Mouse (Mus musculus) lung, adult 2 months (tissue): ENCODE measurements around the gene Rbm39. TPM values are rescaled to one million over a fixed set of nuclear protein-coding genes. Genes with fewer than 3 reads are reported as not detected.
"Not testable (repeated sequence)": the region's sequence is repeated elsewhere in the genome, so short reads cannot be mapped to it uniquely, and the experiment has no call there.

ENCODE experiments used
- DNase-seq: peaks from one replicate; pipeline ENCODE4 v3.0.0; 2022
- H3K4me1 ChIP-seq: fragments of 200-500 bp; 2 replicates; pipeline ENCODE4 v1.6.1; 2011; ENCODE audit warnings: low read length; ENCODE audit not compliant: control insufficient read depth, insufficient read depth
- H3K4me3 ChIP-seq: fragments of 200-500 bp; replicated peaks from 2 replicates; pipeline ENCODE3; 2011; ENCODE audit warnings: low read depth, mild to moderate bottlenecking, control low read depth, low read length; ENCODE audit errors: extremely low read depth
- CTCF ChIP-seq: fragments of 200-500 bp; IDR thresholded peaks from 2 replicates; pipeline ENCODE4 v1.5.1; 2011; ENCODE audit warnings: mild to moderate bottlenecking, low read length, control low read depth; ENCODE audit not compliant: insufficient read depth
- POLR2A ChIP-seq: fragments of 200-500 bp; IDR thresholded peaks from 2 replicates; pipeline ENCODE4 v1.6.1; 2011; ENCODE audit warnings: low read depth, mild to moderate bottlenecking, control low read depth, low read length, borderline replicate concordance; ENCODE audit errors: extremely low read depth
- WGBS: fragments of 180-500 bp; shearing (Covaris S2); methylation state at CpG from one replicate; pipeline ENCODE4 v1.1.7; 2018; 5-methylcytosine and 5-hydroxymethylcytosine counted together
- polyA plus RNA-seq: library from polyadenylated mRNA; depleted of rRNA; stranded (reverse); fragments of >200 nt; gene quantifications from 2 replicates; pipeline ENCODE4 v1.2.3, GENCODE M21; 2012; rRNA removed

The Rbm39 gene
- polyA plus RNA-seq, 1 experiment, result 65.2 TPM

GRCm38 (mm10) chr2:156119566-156119965 is 60.5 kb downstream of the Rbm39 start:
- Histone ChIP-seq H3K4me3 (no peak overlapping the region), H3K4me1 (no peaks in the 10 kb centered on the region)
- no peak for TF ChIP-seq CTCF
- no peak for TF ChIP-seq POLR2A
- no peak for DNase-seq

- H3K4me1 ChIP-seq, DNase-seq: not testable (repeated sequence)
- peak overlapping the region; percentile 98 for H3K4me3 ChIP-seq
- 18% methylated on average over 5 of the region's 5 CpGs for WGBS
Observed at GRCm38 (mm10) chr2:156112080-156112423, 68.0 kb downstream of the Rbm39 start.

- TF ChIP-seq CTCF, result no peak
- TF ChIP-seq POLR2A, result peak; percentile 76
- under 1% methylated on average over 70 of the region's 74 CpGs for WGBS
- Histone ChIP-seq H3K4me1 (peaks cover 6% of the 10 kb centered on the region), H3K4me3 (peak within 1 kb of the TSS; percentile 98)
- DNase-seq, result peak; percentile 95
Observed at GRCm38 (mm10) chr2:156111358-156112079, 68.5 kb downstream of the Rbm39 start, which contains the start of the genes Cpne1 and Rbm12. Gene Cpne1, minus strand, starts transcription at chr2:156111965. Gene Rbm12, minus strand, starts transcription at chr2:156111978.

- Histone ChIP-seq H3K4me3 (peak overlapping the region; percentile 98), H3K4me1 (peaks cover 6% of the 10 kb centered on the region)
- WGBS, result under 1% methylated on average over 16 of the region's 16 CpGs
- peak; percentile 21 for DNase-seq
- TF ChIP-seq POLR2A (no peak), CTCF (no peak)
Observed at GRCm38 (mm10) chr2:156110627-156111357, 69.2 kb downstream of the Rbm39 start.

Other genes with a start within 250 kb of the Rbm39 start
- gene Uqcc1, start 249.9 kb downstream of the Rbm39 start, polyA plus RNA-seq, result 13.5 and 24.0 TPM in 2 replicates
- not detected in 2 replicates for gene Gm15557, start 239.5 kb downstream of the Rbm39 start, polyA plus RNA-seq
- 0.37 and 0.59 TPM in 2 replicates for gene Gdf5, start 234.9 kb downstream of the Rbm39 start, polyA plus RNA-seq
- gene Cep250, start 223.8 kb downstream of the Rbm39 start, polyA plus RNA-seq, result 7.1 and 9.1 TPM in 2 replicates
- gene 6430550D23Rik, start 172.3 kb downstream of the Rbm39 start, polyA plus RNA-seq, result 1.0 and 1.8 TPM in 2 replicates
- 227 and 260 TPM in 2 replicates for gene Ergic3, start 172.2 kb downstream of the Rbm39 start, polyA plus RNA-seq
- 0.63 and 0.98 TPM in 2 replicates for gene Fer1l4, start 127.3 kb downstream of the Rbm39 start, polyA plus RNA-seq
- gene Spag4, start 115.1 kb downstream of the Rbm39 start, polyA plus RNA-seq, result 1.1 and 1.8 TPM in 2 replicates
- gene Cpne1, start 68.3 kb downstream of the Rbm39 start, polyA plus RNA-seq, result 114 and 121 TPM in 2 replicates
- 12.5 and 21.1 TPM in 2 replicates for gene Rbm12, start 68.3 kb downstream of the Rbm39 start, polyA plus RNA-seq
- gene Gm28036, start 53.1 kb downstream of the Rbm39 start, polyA plus RNA-seq, result 5.1 and 6.5 TPM in 2 replicates
- gene Romo1, start 36.2 kb downstream of the Rbm39 start, polyA plus RNA-seq, result 203 and 218 TPM in 2 replicates
- 40.6 and 42.8 TPM in 2 replicates for gene Nfs1, start 36.1 kb downstream of the Rbm39 start, polyA plus RNA-seq
- 15.8 and 19.9 TPM in 2 replicates for gene Phf20, start 16.2 kb upstream of the Rbm39 start, polyA plus RNA-seq
- gene Cnbd2, start 132.1 kb upstream of the Rbm39 start, polyA plus RNA-seq, result 0.96 and 1.2 TPM in 2 replicates
- gene Scand1, start 132.5 kb upstream of the Rbm39 start, polyA plus RNA-seq, result 157 and 282 TPM in 2 replicates
- gene Epb41l1, start 240.7 kb upstream of the Rbm39 start, polyA plus RNA-seq, result 24.7 and 25.1 TPM in 2 replicates